Mouse (Mus musculus): ENCODE measurements at regions not wholly inside any gene's neighbourhood (a gene's known extent, or its start where the extent isn't known, plus 50 kb on each side); places are given as distances from the start of the nearest gene placed in this dataset.

GRCm38 (mm10) chr19:14301176-14301943 is 296.5 kb downstream of the Tle4 start:
- no peak for TF ChIP-seq CTCF (IDR thresholded peaks at IDR 0.05; ENCODE audit: borderline replicate concordance, extremely low read depth, insufficient read depth, insufficient read length)
- no peak for TF ChIP-seq POLR2A (IDR thresholded peaks at IDR 0.05; ENCODE audit: borderline replicate concordance, extremely low read depth, insufficient read depth, insufficient read length, poor library complexity, severe bottlenecking)
